Mouse (Mus musculus): ENCODE data around the gene Ddx49.

- TF ChIP-seq CTCF (IDR thresholded peaks at IDR 0.05; ENCODE audit: control insufficient read depth, insufficient read depth, insufficient read length) = no peak
- no peak for TF ChIP-seq MYOG (IDR thresholded peaks at IDR 0.05; ENCODE audit: control insufficient read depth, extremely low read depth, insufficient read length)
- no peak for TF ChIP-seq MAX (IDR thresholded peaks at IDR 0.05)
- TF ChIP-seq USF1 (IDR thresholded peaks at IDR 0.05; ENCODE audit: low read depth) = no peak
- TF ChIP-seq MYOD1 (IDR thresholded peaks at IDR 0.05; ENCODE audit: control insufficient read depth, insufficient read length, low read depth) = no peak
Measured at GRCm38 (mm10) chr8:70331526-70331925, 29.2 kb upstream of the Ddx49 start.

Measured in C2C12 (cell line).